Mouse (Mus musculus) neural tube, embryonic 13.5 days (tissue): ENCODE results near the gene Smarcb1. TPM values are rescaled to one million over a fixed set of nuclear protein-coding genes. Genes with fewer than 3 reads are reported as not detected.
A peak's percentile ranks its signal among the peaks of the same experiment; 100 is the strongest.

Experiments
- ATAC-seq: fragments of 200-750 bp; cut with Nextera tagmentation; 2 replicates; pipeline ENCODE4 v1.8.0; 2017; ENCODE audit warnings: low read depth, mild to moderate bottlenecking, moderate TSS enrichment, moderate library complexity
- H3K27ac ChIP-seq: fragments of 300-500 bp; sonication (generic); replicated peaks from 2 replicates; pipeline ENCODE4 v1.5.1; 2015; ENCODE audit warnings: moderate library complexity, mild to moderate bottlenecking, inconsistent platforms
- H3K27me3 ChIP-seq: fragments of 300-500 bp; sonication (generic); 2 replicates; pipeline ENCODE4 v1.6.1; 2015; ENCODE audit warnings: mild to moderate bottlenecking, inconsistent platforms
- H3K36me3 ChIP-seq: fragments of 300-500 bp; sonication (generic); 2 replicates; pipeline ENCODE4 v1.6.1; 2015; ENCODE audit warnings: mild to moderate bottlenecking, inconsistent platforms
- H3K4me1 ChIP-seq: fragments of 300-500 bp; sonication (generic); replicated peaks from 2 replicates; pipeline ENCODE4 v1.6.1; 2015; ENCODE audit warnings: inconsistent platforms
- H3K4me2 ChIP-seq: fragments of 300-500 bp; sonication (generic); 2 replicates; pipeline ENCODE4 v1.6.1; 2015; ENCODE audit warnings: inconsistent platforms, mild to moderate bottlenecking, moderate library complexity
- H3K4me3 ChIP-seq: fragments of 300-500 bp; sonication (generic); 2 replicates; pipeline ENCODE4 v1.5.1; 2015; ENCODE audit warnings: mild to moderate bottlenecking, inconsistent platforms
- H3K9ac ChIP-seq: fragments of 300-500 bp; sonication (generic); 2 replicates; pipeline ENCODE4 v1.6.1; 2015; ENCODE audit warnings: moderate library complexity, mild to moderate bottlenecking, inconsistent platforms
- H3K9me3 ChIP-seq: fragments of 300-500 bp; sonication (generic); 2 replicates; pipeline ENCODE4 v1.6.1; 2016; ENCODE audit warnings: inconsistent platforms
- WGBS: fragments of 180-500 bp; shearing (Covaris S2); methylation state at CpG from one replicate; pipeline ENCODE4 v1.1.7; 2015; 5-methylcytosine and 5-hydroxymethylcytosine counted together
- polyA plus RNA-seq: library from polyadenylated mRNA; unstranded; fragments of >200 nt; fragmentation: Nextera tagmentation; extraction: Ambion mirVana; gene quantifications from 2 replicates; pipeline ENCODE4 v1.2.1, GENCODE M21; 2015

The Smarcb1 gene
- polyA plus RNA-seq, 1 experiment from 2014 or later = 279 TPM

- peaks cover 36% of the 10 kb centered on the region for H3K4me1 ChIP-seq
- peaks cover 20% of the 10 kb centered on the region for H3K36me3 ChIP-seq
- peak overlapping the region; percentile 93 for H3K9ac ChIP-seq
- peak; percentile 83 for ATAC-seq
- no peaks in the 10 kb centered on the region for H3K9me3 ChIP-seq
- H3K27ac ChIP-seq = peak overlapping the region; percentile 97
- 2% methylated on average over 26 of the region's 27 CpGs for WGBS
- no peaks in the 10 kb centered on the region for H3K27me3 ChIP-seq
- peak overlapping the region; percentile 71 for H3K4me2 ChIP-seq
- peak overlapping the region; percentile 79 for H3K4me3 ChIP-seq
Observed at GRCm38 (mm10) chr10:75859107-75859746, 62.2 kb downstream of the Smarcb1 start.

GRCm38 (mm10) chr10:75857598-75857997 is 63.8 kb downstream of the Smarcb1 start:
- Histone ChIP-seq H3K27ac (no peak overlapping the region), H3K4me3 (no peak overlapping the region), H3K9me3 (no peaks in the 10 kb centered on the region; the same call in 1 of the 2 replicates), H3K9ac (0 out of 2 replicates have a peak overlapping the region, but pooled peaks have one; percentile 93), H3K4me1 (peaks cover 36% of the 10 kb centered on the region), H3K4me2 (0 out of 2 replicates have a peak overlapping the region, but pooled peaks have one; percentile 71), H3K36me3 (peaks cover 20% of the 10 kb centered on the region), H3K27me3 (no peaks in the 10 kb centered on the region)
- no peak for ATAC-seq
- WGBS = 99% methylated on average over 4 of the region's 4 CpGs

- peaks cover 36% of the 10 kb centered on the region for H3K4me1 ChIP-seq
- H3K9ac ChIP-seq = no peak overlapping the region
- H3K4me2 ChIP-seq = no peak overlapping the region
- H3K27ac ChIP-seq = no peak overlapping the region
- WGBS = 88% methylated on average over 3 of the region's 3 CpGs
- H3K9me3 ChIP-seq = no peaks in the 10 kb centered on the region; the same call in 1 of the 2 replicates
- no peak for ATAC-seq
- H3K36me3 ChIP-seq = peaks cover 20% of the 10 kb centered on the region
- no peak overlapping the region for H3K4me3 ChIP-seq
- H3K27me3 ChIP-seq = no peaks in the 10 kb centered on the region
Observed at GRCm38 (mm10) chr10:75856976-75857375, 64.4 kb downstream of the Smarcb1 start.

- Histone ChIP-seq H3K27me3 (no peaks in the 10 kb centered on the region), H3K4me3 (no peak overlapping the region), H3K27ac (no peak overlapping the region), H3K4me1 (peaks cover 38% of the 10 kb centered on the region), H3K36me3 (peaks cover 20% of the 10 kb centered on the region), H3K9me3 (no peaks in the 10 kb centered on the region; the same call in 1 of the 2 replicates), H3K4me2 (no peak overlapping the region), H3K9ac (no peak overlapping the region)
- 83% methylated on average over 11 of the region's 11 CpGs for WGBS
- no peak for ATAC-seq
Observed at GRCm38 (mm10) chr10:75856155-75856907, 65.1 kb downstream of the Smarcb1 start.

- ATAC-seq = no peak
- no peaks in the 10 kb centered on the region; the same call in 1 of the 2 replicates for H3K9me3 ChIP-seq
- H3K4me2 ChIP-seq = no peak overlapping the region
- 91% methylated on average over 15 of the region's 15 CpGs for WGBS
- H3K27ac ChIP-seq = no peak overlapping the region
- H3K36me3 ChIP-seq = peaks cover 20% of the 10 kb centered on the region
- peaks cover 38% of the 10 kb centered on the region for H3K4me1 ChIP-seq
- no peak overlapping the region for H3K4me3 ChIP-seq
- H3K9ac ChIP-seq = no peak overlapping the region
- H3K27me3 ChIP-seq = no peaks in the 10 kb centered on the region
Observed at GRCm38 (mm10) chr10:75855416-75855981, 65.9 kb downstream of the Smarcb1 start.

- 89% methylated on average over 6 of the region's 6 CpGs for WGBS
Observed at GRCm38 (mm10) chr10:75854791-75855190, 66.6 kb downstream of the Smarcb1 start.

GRCm38 (mm10) chr10:75854096-75854495 is 67.3 kb downstream of the Smarcb1 start:
- H3K27ac ChIP-seq = no peak overlapping the region
- no peak overlapping the region for H3K4me3 ChIP-seq
- no peak overlapping the region for H3K9ac ChIP-seq
- H3K4me1 ChIP-seq = peaks cover 39% of the 10 kb centered on the region
- ATAC-seq = no peak
- no peaks in the 10 kb centered on the region; the same call in 1 of the 2 replicates for H3K9me3 ChIP-seq
- WGBS = 43% methylated on average over 5 of the region's 5 CpGs
- no peak overlapping the region for H3K4me2 ChIP-seq
- peaks cover 20% of the 10 kb centered on the region for H3K36me3 ChIP-seq
- no peaks in the 10 kb centered on the region for H3K27me3 ChIP-seq

More at GRCm38 (mm10) chr10:75854791-75855190, 66.6 kb downstream of the Smarcb1 start:
- Histone ChIP-seq H3K27me3 (no peaks in the 10 kb centered on the region), H3K27ac (no peak overlapping the region), H3K4me1 (peaks cover 35% of the 10 kb centered on the region), H3K4me3 (no peak overlapping the region), H3K36me3 (peaks cover 20% of the 10 kb centered on the region), H3K9me3 (no peaks in the 10 kb centered on the region; the same call in 1 of the 2 replicates), H3K9ac (no peak overlapping the region), H3K4me2 (no peak overlapping the region)
- ATAC-seq = no peak

GRCm38 (mm10) chr10:75853452-75853851 is 68.0 kb downstream of the Smarcb1 start:
- Histone ChIP-seq H3K4me2 (no peak overlapping the region), H3K4me1 (peaks cover 38% of the 10 kb centered on the region)

GRCm38 (mm10) chr10:75852539-75853125 is 68.8 kb downstream of the Smarcb1 start:
- 93% methylated on average over 12 of the region's 12 CpGs for WGBS
- Histone ChIP-seq H3K9ac (no peak overlapping the region), H3K9me3 (no peaks in the 10 kb centered on the region; the same call in 1 of the 2 replicates), H3K36me3 (peaks cover 13% of the 10 kb centered on the region), H3K27me3 (no peaks in the 10 kb centered on the region), H3K4me1 (peaks cover 33% of the 10 kb centered on the region), H3K4me3 (no peak overlapping the region), H3K4me2 (no peak overlapping the region), H3K27ac (no peak overlapping the region)
- no peak for ATAC-seq

More at GRCm38 (mm10) chr10:75853452-75853851, 68.0 kb downstream of the Smarcb1 start:
- H3K9ac ChIP-seq = no peak overlapping the region
- H3K36me3 ChIP-seq = peaks cover 20% of the 10 kb centered on the region
- 21% methylated on average over 10 of the region's 10 CpGs for WGBS
- no peaks in the 10 kb centered on the region; the same call in 1 of the 2 replicates for H3K9me3 ChIP-seq
- no peak overlapping the region for H3K27ac ChIP-seq
- no peaks in the 10 kb centered on the region for H3K27me3 ChIP-seq
- ATAC-seq = 0 out of 2 replicates have a peak, but pooled peaks have one; percentile 17
- no peak overlapping the region for H3K4me3 ChIP-seq

- H3K27ac ChIP-seq = peak overlapping the region; percentile 38; the same call in 1 of the 2 replicates
Observed at GRCm38 (mm10) chr10:75851681-75852080, 69.7 kb downstream of the Smarcb1 start.

GRCm38 (mm10) chr10:75851076-75851475 is 70.3 kb downstream of the Smarcb1 start:
- Histone ChIP-seq H3K9ac (no peak overlapping the region), H3K27me3 (no peaks in the 10 kb centered on the region), H3K4me1 (peaks cover 28% of the 10 kb centered on the region), H3K27ac (peak overlapping the region; percentile 38; the same call in 1 of the 2 replicates), H3K36me3 (no peaks in the 10 kb centered on the region), H3K9me3 (no peaks in the 10 kb centered on the region; the same call in 1 of the 2 replicates), H3K4me2 (peak overlapping the region; percentile 7; the same call in 1 of the 2 replicates), H3K4me3 (no peak overlapping the region)
- no peak for ATAC-seq
- 3% methylated on average over 6 of the region's 6 CpGs for WGBS

More at GRCm38 (mm10) chr10:75851681-75852080, 69.7 kb downstream of the Smarcb1 start:
- ATAC-seq = no peak
- H3K36me3 ChIP-seq = peaks cover 3% of the 10 kb centered on the region
- WGBS = 34% methylated on average over 3 of the region's 3 CpGs
- 0 out of 2 replicates have a peak overlapping the region, but pooled peaks have one; percentile 26 for H3K9ac ChIP-seq
- peaks cover 28% of the 10 kb centered on the region for H3K4me1 ChIP-seq
- H3K27me3 ChIP-seq = no peaks in the 10 kb centered on the region
- no peaks in the 10 kb centered on the region; the same call in 1 of the 2 replicates for H3K9me3 ChIP-seq
- H3K4me2 ChIP-seq = peak overlapping the region; percentile 7; the same call in 1 of the 2 replicates
- no peak overlapping the region for H3K4me3 ChIP-seq
